16 mouse cellular contexts compared by ENCODE assay signal in the genomic region with DNA sequence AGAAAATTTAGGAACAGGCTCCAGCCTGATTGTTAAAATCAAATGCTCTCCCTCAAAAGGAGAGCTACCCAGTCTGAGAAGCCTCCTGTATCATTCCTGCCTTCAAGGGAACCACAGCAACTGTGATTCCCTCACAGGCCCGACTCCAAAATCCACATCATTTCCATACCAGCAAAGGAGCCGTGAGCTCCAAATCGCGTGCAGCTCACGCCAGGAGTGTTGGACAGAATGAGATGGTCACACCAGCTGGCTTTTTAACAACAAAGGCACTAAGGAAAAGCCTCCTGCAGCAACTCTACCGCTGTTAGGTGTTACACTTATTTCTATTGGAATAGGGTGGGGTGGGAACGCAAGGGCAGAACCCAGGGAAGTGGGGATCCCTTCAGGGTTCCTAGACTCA.
DNase-seq lines count a peak whose midpoint lies in the region; TF ChIP-seq lines count a peak whose summit lies in the region.
"Had no signal": no experiment of that assay in that cellular context is flagged by ENCODE, and none has a peak within 500 bp of the region (broad histone marks: within the 10 kb centered on the region; RNA-seq: fewer than 3 reads in every experiment).

No protein-coding gene starts in this region.

- H3K27ac ChIP-seq in layer of hippocampus, adult 2 months = peak overlapping the region; percentile 81
- H3K27ac ChIP-seq: embryonic facial prominence, embryonic 13.5 days; heart, embryonic 13.5 days; kidney, embryonic 15.5 days; limb, embryonic 12.5 days; liver, embryonic 13.5 days had no signal

- TF ChIP-seq CTCF in layer of hippocampus, adult 2 months (conservative IDR thresholded peaks at IDR 0.05) = no peak

- peak; percentile 23 to 33 for DNase-seq in cerebellum, postnatal 25 days
- no peak for DNase-seq in cerebellum, adult 18-20 months
- no peak for DNase-seq in layer of hippocampus, adult 2 months (ENCODE audit: low spot score in 2 of 2)
- no peak for DNase-seq in layer of hippocampus, postnatal 10 days (ENCODE audit: low spot score in 2 of 2)
- DNase-seq in right cerebral cortex, postnatal 10 days (ENCODE audit: low spot score in 2 of 2) = peak; percentile 30 to 31
- no peak for DNase-seq in right cerebral cortex, postnatal 4 days
- DNase-seq in gastrocnemius, postnatal 10 days = no peak
- DNase-seq in heart, postnatal 4 days = no peak
- DNase-seq: cerebellum, adult 11-12 months; layer of hippocampus, postnatal 36 days; liver, embryonic 13.5 days had no signal

- no peak overlapping the region for H3K4me3 ChIP-seq in layer of hippocampus, adult 2 months
- H3K4me3 ChIP-seq: embryonic facial prominence, embryonic 13.5 days; heart, embryonic 13.5 days; kidney, embryonic 15.5 days; limb, embryonic 12.5 days; liver, embryonic 13.5 days; megakaryocyte, embryonic 14.5 days had no signal

Comparison
In these comparisons a context has a peak if more than half of its experiments do, and no peak if none do; other contexts are left out.
1. DNase-seq: peak in cerebellum, postnatal 25 days (2 of 2) and right cerebral cortex, postnatal 10 days (2 of 2); none in cerebellum, adult 18-20 months (0 of 2), layer of hippocampus, adult 2 months (0 of 2), layer of hippocampus, postnatal 10 days (0 of 2), right cerebral cortex, postnatal 4 days (single experiment), gastrocnemius, postnatal 10 days (single experiment) and heart, postnatal 4 days (single experiment).